Mouse (Mus musculus) heart, adult 11 months (tissue): Measurements from ENCODE around the gene Gm609.

Experiments
- DNase-seq: peaks from one replicate; pipeline ENCODE4 v3.0.0; 2022

Gene Gm609

DNA sequence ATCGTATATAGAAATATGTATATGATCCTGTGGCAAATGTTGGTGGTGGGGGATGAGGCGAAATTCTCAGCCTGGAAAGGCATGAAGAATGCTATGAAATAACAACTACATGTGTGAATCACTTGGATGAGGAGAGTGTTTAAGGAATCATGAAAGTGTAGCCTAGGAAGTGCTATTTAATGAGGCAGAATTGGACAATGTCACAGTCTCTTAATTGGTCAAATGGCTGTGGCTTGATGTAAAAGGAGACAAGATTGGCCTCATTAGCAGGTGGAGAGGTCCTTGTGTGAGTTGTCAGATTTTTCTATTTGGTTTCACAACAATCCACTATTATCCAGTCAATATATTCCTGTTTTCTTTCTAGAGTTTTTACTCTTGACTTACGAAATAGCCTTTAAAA, 101.1 kb downstream of the Gm609 start:
- no peak for DNase-seq

DNA sequence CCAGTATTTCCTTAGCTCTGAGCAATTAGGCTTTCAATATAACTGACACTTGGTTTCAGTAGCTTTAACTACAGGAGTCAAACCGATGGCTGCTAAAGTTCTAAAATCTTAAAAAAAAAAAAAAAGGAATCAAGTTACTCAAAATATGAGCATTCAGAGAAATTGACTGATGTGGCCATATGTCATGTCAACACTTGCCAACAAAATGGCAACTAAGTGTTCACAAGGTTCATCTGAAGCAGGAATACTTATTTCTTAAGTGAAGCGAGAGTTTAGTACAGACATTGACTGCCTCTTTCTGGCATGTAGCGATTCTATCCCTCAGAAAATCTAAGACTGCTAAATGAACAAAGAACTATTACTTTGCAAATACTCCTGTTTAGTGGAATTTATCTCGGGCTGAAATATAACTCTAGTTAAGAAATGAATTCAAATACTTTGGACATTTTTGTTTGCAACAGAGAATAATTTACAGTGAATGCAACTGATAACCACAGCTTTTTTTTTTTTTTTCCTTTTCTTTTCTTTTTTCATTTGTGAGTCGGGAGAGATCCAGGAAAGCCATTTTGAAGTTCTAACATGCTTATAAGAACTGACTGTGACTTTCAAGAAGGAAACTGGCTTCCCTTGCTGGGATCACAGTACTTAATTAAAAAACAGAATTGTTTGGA, 102.3 kb downstream of the Gm609 start:
- DNase-seq = no peak

DNA sequence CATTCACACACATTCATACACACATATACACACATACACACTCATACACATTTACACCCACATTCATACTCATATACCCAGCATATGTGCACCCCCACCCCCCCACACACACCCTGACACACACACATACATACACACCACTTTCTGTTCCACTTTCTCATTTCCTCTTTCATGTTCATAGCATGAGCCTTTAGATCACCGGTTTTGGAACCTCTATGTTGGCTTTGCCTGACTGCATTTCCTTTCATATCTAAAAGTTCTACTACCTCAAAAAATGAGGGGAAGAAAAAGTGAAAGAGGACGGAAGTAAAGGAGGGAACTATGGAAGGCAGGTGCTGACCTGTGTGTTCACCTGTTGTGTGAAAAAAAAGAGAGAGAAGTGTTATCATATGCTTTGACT, 102.9 kb downstream of the Gm609 start:
- peak; percentile 61 for DNase-seq

DNA sequence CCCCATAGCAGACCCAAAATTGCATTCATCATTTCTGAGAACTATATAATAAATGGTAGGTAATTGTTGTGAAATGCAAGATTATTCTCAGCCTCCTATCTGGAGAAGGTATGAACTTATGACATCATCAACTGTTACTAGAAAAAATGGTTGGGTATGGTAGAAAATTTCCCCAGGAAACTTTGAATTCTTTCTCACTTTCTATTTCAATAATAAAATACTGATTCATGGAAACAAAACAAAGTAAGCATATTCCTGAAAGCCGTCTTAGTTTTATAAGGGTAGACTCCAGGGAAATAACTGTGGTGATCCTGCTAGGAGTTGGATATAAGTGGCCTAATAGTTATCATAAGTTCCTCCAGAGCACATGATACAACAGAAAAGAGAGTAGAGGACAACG, 103.7 kb downstream of the Gm609 start:
- no peak for DNase-seq

DNA sequence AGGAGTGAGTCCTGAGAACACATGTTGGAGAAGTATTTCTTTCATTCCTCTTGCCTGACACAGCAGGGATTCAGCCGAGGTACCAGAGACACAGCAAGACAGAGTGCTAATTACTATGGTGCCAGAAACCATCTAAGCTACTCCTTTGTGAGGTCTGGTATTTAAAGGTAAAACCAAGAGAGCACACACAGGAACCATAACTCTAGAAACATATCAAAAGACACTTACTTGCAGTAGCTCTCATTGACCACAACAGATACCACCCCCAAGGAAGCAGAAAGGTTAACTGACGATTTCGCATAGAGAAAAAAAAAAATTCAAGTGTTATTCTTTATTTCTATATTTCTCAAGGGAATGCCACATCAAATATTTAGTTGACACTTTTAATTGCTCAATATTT, 111.0 kb downstream of the Gm609 start:
- no peak for DNase-seq

GRCm38 (mm10) chr16:45378959-45379358, 113.8 kb downstream of the Gm609 start:
- DNase-seq = no peak

DNA sequence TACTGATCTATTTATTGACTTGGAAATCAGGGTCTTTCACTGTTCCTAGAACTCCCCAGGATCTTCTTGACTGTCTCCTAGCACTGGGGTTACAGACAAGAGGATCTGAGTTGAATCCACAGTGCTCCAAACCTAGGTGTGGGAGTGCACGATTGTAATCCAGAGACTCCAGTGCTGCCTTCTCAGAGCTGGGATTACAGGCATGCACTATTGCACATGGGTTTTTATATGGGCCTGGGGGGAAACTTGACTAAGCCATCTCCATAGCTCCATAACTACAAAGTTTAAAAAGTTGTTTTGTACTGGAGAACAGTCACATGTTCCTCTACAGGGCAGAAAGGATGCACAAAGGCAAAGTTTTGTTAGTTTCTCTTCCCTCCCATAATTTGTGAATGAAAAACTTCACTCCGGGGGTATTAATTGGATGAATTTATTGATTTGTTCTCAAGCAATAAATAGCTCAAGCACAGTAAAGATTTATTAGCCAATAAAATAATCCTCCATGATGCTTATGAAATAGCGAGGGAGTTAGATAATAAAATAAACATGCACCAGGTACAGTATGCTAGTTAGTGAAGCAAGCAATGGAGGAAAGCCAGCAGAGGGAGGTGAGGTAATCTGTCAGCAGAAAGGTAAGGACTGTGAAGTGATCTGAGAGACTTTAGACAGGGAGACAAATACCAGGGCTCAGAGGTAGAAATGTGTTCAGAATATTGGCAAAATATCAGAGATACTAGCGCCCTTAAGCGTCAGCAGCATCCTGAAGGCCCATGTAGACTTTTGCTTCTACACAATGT, 114.4 kb downstream of the Gm609 start:
- DNase-seq = no peak

DNA sequence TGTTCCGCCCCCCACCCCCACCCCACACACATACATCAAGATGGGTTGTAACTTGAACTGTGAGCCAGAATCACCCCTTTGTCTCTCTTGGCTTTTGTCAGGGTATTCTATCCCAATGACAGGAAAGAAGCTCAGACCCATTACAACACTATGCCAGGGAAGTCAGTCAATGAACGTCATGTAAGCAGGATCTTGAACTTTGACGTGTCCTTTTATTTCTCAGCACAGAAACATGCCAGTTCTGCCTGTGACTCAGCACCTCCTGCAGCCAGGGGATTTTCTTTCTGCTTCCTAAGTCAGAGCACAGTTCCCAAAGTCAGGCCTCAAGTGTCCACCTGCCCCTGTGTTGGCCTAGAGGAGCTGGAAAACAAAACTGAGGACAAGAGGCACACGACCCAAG, 115.4 kb downstream of the Gm609 start:
- DNase-seq = peak; percentile 92

- DNase-seq = no peak
Measured at GRCm38 (mm10) chr16:45376812-45377211, 116.0 kb downstream of the Gm609 start.

- DNase-seq = peak; percentile 98
Measured at GRCm38 (mm10) chr16:45376294-45376693, 116.5 kb downstream of the Gm609 start.

DNA sequence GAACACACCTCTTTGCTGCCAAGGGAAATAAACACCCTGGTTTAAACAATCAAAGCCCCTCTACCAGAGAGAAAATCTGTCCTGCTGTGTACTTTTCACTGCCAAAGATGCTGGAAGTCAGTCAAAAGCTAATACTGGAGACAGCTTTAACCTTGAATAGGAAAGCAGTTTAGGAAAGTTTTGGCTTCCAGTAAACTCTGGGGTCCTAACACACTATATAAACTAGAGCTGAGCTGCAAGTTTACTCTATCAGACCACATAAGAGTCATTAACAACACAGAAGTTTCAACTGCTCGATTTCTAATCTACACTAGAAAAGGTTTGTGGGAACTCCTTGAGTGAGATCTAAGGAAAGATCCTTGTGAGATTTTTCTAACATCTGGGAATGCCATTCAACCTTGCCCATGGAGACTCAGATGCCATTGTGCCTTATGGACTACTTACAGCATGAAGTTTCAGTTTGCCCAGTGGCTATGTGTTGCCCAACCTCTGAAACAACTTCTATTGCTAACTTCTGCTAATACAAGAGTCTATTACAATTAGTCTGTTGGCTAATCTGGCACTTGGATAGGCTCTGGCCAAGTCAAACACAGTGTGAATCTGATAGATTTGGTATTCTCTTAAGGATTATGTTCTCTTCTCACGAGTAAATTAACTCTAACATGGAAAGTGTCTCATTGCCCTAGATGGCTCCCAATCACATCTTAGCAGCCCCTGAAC, 117.1 kb downstream of the Gm609 start:
- no peak for DNase-seq

DNA sequence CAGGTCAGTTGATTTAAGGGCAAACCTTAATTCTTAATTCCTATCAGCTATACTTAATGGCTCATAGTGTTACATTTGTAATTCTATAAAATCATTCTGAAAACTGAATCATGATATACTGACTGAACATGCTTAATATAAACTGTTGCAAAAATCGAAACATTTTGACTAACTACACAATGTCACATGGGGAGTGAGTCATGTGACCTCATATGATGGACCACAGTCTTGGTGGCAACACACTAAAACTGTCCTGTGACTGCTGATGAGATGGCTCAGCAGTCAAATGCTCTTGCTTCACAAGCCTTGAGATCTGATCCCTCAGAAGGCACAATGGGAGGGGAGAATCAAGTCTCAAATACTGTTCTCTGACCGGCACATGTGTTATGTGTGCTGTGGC, 118.7 kb downstream of the Gm609 start:
- no peak for DNase-seq

DNA sequence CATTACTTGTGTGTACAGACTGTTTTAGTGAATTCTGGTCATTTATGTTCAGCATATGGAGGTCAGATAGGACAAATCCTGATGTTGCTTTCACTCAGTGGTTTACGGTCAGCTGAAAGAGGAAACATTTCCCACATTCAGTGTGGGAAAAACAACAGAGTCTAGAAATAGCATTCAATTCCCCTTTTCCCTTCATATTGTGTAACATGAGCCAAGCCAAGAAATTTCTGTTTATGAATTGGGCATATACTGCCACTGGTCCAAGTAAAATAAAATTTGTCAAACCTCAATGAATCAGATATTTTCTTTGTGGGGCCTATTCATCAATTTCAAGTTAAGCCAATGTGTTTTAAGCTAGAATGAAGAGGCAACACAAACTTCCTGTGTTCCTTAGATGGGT, 121.7 kb downstream of the Gm609 start:
- no peak for DNase-seq

- DNase-seq = peak; percentile 97
Measured at GRCm38 (mm10) chr16:45369285-45369965, 123.3 kb downstream of the Gm609 start.

- peak; percentile 92 for DNase-seq
Measured at GRCm38 (mm10) chr16:45366111-45366510, 126.7 kb downstream of the Gm609 start.

DNA sequence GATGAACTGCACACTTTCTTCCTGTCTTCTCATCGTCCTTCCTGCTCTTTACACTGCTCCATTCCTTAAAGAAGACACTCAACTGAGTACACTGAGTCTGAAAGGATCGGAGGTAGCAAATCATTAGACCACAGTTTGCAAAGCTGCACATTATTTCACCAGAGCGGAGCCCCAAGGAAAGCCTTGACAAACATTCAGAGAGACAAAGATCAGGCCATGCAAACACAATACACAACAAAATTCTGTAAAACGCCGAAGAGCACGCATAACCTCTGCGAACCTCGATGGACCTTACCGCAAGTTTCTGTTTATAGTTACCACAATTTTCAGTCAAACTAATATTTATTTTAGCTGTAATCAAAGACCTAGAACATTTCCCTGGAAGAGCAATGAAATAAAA, 127.4 kb downstream of the Gm609 start:
- no peak for DNase-seq

DNA sequence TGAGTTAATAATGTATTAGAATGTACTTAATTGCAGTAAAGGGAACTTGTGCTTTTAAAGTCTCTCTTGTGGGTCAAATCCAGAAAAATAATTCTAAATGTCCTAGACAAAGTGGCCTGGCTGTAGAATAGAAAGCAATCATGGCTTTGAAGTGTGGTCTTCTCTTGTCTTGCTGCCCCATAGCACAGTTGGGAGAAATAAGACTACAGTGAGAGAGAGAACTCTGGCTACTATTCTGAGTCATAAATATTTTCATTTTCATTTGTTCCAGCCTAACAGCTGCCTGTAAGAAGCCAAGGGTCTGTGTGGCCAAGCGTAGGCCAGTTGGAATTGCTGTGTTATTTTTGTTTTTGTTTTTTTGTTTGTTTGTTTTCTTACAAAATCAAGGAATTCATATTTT, 128.1 kb downstream of the Gm609 start:
- DNase-seq = no peak

GRCm38 (mm10) chr16:45363480-45364045, 129.2 kb downstream of the Gm609 start:
- DNase-seq = no peak
